Mouse (Mus musculus) hindbrain, embryonic 16.5 days (tissue): ENCODE data around the gene Fggy. TPM values are rescaled to one million over a fixed set of nuclear protein-coding genes. Genes with fewer than 3 reads are reported as not detected.

ENCODE experiments used
- ATAC-seq: fragments of 200-750 bp; cut with Nextera tagmentation; 2 replicates; pipeline ENCODE4 v1.8.0; 2017; ENCODE audit warnings: moderate TSS enrichment, moderate library complexity
- H3K27ac ChIP-seq: fragments of 300-500 bp; sonication (generic); 2 replicates; pipeline ENCODE4 v1.5.1; 2014; ENCODE audit warnings: low read depth, mild to moderate bottlenecking, control low read depth, low read length, moderate library complexity
- H3K27me3 ChIP-seq: fragments of 300-500 bp; sonication (generic); replicated peaks from 2 replicates; pipeline ENCODE4 v1.6.1; 2014; ENCODE audit warnings: low read length; ENCODE audit not compliant: control insufficient read depth, insufficient read depth
- H3K36me3 ChIP-seq: fragments of 300-500 bp; sonication (generic); 2 replicates; pipeline ENCODE4 v1.6.1; 2014; ENCODE audit warnings: mild to moderate bottlenecking, low read length, moderate library complexity, mixed read lengths; ENCODE audit not compliant: control insufficient read depth, insufficient read depth
- H3K4me1 ChIP-seq: fragments of 300-500 bp; sonication (generic); 2 replicates; pipeline ENCODE4 v1.6.1; 2014; ENCODE audit warnings: low read depth, low read length; ENCODE audit not compliant: control insufficient read depth, insufficient read depth
- H3K4me2 ChIP-seq: fragments of 300-500 bp; sonication (generic); 2 replicates; pipeline ENCODE4 v1.6.1; 2014; ENCODE audit warnings: mild to moderate bottlenecking, low read length, control low read depth, moderate library complexity
- H3K4me3 ChIP-seq: fragments of 300-500 bp; sonication (generic); 2 replicates; pipeline ENCODE4 v1.5.1; 2014; ENCODE audit warnings: mild to moderate bottlenecking, low read length, control low read depth, moderate library complexity
- H3K9ac ChIP-seq: fragments of 300-500 bp; sonication (generic); 2 replicates; pipeline ENCODE4 v1.6.1; 2014; ENCODE audit warnings: low read depth, mild to moderate bottlenecking, control low read depth, low read length, moderate library complexity
- H3K9me3 ChIP-seq: fragments of 300-500 bp; sonication (generic); 2 replicates; pipeline ENCODE4 v1.6.1; 2014; ENCODE audit warnings: mild to moderate bottlenecking, low read length, moderate library complexity; ENCODE audit not compliant: control insufficient read depth
- WGBS: fragments of 180-500 bp; shearing (Covaris S2); extraction: QIAGEN DNeasy Blood & Tissue Kit; methylation state at CpG from one replicate; pipeline ENCODE4 v1.1.7; 2014; 5-methylcytosine and 5-hydroxymethylcytosine counted together
- polyA plus RNA-seq: library from polyadenylated mRNA; unstranded; fragments of >200 nt; fragmentation: Nextera tagmentation; extraction: Ambion mirVana; gene quantifications from 2 replicates; pipeline ENCODE4 v1.2.1, GENCODE M21; 2015

Gene Fggy
- polyA plus RNA-seq, 1 experiment from 2014 or later: 8.8 TPM

GRCm38 (mm10) chr4:95723615-95724014 lies 166.3 kb downstream of the Fggy start:
- no peaks in the 10 kb centered on the region for H3K27me3 ChIP-seq
- H3K4me3 ChIP-seq: no peak overlapping the region
- no peak overlapping the region for H3K9ac ChIP-seq
- H3K4me1 ChIP-seq: no peaks in the 10 kb centered on the region
- no peak for ATAC-seq
- H3K9me3 ChIP-seq: no peaks in the 10 kb centered on the region
- H3K4me2 ChIP-seq: no peak overlapping the region
- H3K36me3 ChIP-seq: no peaks in the 10 kb centered on the region
- H3K27ac ChIP-seq: no peak overlapping the region

- Histone ChIP-seq H3K27me3 (no peaks in the 10 kb centered on the region), H3K4me2 (no peak overlapping the region), H3K9me3 (no peaks in the 10 kb centered on the region), H3K9ac (no peak overlapping the region), H3K27ac (no peak overlapping the region), H3K4me3 (no peak overlapping the region), H3K36me3 (no peaks in the 10 kb centered on the region), H3K4me1 (no peaks in the 10 kb centered on the region)
- ATAC-seq: no peak
- 94% methylated on average over 2 of the region's 2 CpGs for WGBS
Observed at GRCm38 (mm10) chr4:95726361-95726760, 169.1 kb downstream of the Fggy start.

DNA sequence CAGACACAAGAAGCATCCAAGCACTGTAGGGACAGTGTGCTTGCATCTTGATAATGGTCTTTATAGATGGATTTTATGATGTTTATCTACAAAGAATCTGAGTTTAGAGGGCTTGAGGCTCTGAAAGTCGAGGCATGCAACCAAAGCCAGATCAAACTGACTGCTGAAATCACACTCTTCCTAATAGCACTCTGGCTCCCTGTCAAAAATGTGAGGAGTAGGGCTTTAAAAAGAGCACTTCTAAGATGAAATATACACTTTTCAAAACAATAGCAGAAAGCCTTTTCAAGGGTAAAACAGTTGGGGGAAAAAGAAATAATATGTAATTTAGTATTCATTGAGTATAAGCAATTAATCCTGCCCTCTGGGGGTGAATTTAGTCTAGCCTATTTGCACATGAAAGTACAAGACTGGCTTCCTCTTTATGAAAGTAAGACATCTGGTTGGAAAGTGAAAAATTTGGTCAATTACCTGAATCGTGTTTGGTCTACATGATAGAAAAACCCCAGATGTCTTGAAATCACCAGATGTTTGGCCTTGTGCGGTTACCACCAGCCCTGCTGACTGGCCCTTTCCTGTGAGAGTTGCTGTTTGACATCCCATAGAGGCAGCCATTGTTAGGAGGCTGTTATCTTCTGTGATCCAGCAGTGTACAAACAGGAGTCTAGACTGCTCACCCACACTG lies 172.0 kb downstream of the Fggy start:
- H3K36me3 ChIP-seq: no peaks in the 10 kb centered on the region
- no peaks in the 10 kb centered on the region for H3K9me3 ChIP-seq
- no peaks in the 10 kb centered on the region for H3K27me3 ChIP-seq
- WGBS: 43% methylated on average over 3 of the region's 3 CpGs
- H3K9ac ChIP-seq: no peak overlapping the region
- H3K4me2 ChIP-seq: no peak overlapping the region
- no peak overlapping the region for H3K4me3 ChIP-seq
- peaks cover 7% of the 10 kb centered on the region for H3K4me1 ChIP-seq
- no peak for ATAC-seq
- no peak overlapping the region for H3K27ac ChIP-seq

- Histone ChIP-seq H3K36me3 (no peaks in the 10 kb centered on the region), H3K4me1 (peaks cover 7% of the 10 kb centered on the region), H3K27ac (no peak overlapping the region), H3K4me3 (no peak overlapping the region), H3K27me3 (no peaks in the 10 kb centered on the region), H3K9ac (no peak overlapping the region), H3K9me3 (no peaks in the 10 kb centered on the region), H3K4me2 (no peak overlapping the region)
- 90% methylated on average over 2 of the region's 2 CpGs for WGBS
- ATAC-seq: no peak
Observed at GRCm38 (mm10) chr4:95731110-95731509, 173.8 kb downstream of the Fggy start.

DNA sequence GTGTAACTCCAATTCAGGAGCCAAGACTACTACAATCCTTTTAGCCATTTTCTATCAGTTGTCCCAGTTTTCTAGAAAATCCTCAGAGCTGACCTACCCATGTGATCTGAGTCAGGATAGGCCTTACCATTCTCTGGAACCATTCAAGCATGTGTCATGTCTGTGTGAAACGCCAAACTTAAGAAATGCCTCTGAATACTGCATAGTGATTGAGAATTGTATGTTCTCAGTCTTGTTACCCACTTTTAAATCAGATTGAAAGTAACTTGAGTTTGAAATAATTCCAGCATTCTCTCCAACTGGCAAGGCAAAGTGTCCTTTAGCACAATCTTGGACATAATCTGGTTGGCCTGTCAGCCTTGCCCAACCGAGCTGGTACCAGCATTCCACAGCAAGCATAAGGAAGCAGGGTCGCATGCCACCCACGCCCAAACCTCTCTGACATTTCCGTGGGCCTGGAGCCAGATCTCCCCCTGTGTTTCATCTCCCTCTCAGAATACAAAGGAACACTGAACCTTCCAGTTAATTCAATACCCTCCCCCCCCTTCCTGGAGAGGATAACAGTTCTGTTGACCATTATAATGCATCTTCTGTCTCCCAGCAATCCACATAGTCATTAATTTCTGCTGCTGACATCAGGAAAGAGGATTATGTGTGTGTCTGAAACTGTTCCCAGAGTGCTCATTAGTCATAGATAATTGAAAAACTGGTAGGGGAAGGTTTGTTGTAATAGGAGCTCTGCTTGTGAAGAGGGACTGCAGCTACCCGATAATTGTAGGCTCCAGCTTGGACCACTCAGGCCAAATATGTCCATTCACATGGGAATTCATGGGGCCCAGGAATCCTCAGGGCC lies 176.3 kb downstream of the Fggy start:
- H3K4me2 ChIP-seq: no peak overlapping the region
- no peak overlapping the region for H3K9ac ChIP-seq
- H3K27ac ChIP-seq: no peak overlapping the region; the same call in 1 of the 2 replicates
- H3K27me3 ChIP-seq: no peaks in the 10 kb centered on the region
- no peaks in the 10 kb centered on the region for H3K9me3 ChIP-seq
- 15% methylated on average over 6 of the region's 6 CpGs for WGBS
- peak; percentile 88 for ATAC-seq
- H3K36me3 ChIP-seq: no peaks in the 10 kb centered on the region
- H3K4me3 ChIP-seq: no peak overlapping the region
- H3K4me1 ChIP-seq: peaks cover 7% of the 10 kb centered on the region

DNA sequence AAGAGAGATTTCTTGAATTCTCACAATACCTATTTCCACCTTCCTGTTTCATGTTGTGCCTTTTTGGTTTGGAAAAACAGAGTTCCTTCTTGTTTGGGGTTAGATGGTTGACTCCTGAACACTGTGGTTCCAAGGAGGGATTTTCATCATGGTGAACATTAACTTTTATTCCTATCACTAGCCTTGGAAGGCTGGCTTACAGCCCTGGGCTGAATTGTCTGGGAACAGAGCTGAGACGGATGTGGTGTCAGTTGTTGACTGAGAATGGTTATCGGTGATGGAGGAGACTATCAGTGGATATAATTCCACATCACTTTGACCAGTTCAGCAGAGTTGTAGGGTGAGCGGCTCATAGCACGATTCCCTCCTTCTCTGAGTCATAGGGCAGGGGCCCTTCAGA lies 178.7 kb downstream of the Fggy start:
- H3K4me3 ChIP-seq: no peak overlapping the region
- no peaks in the 10 kb centered on the region for H3K36me3 ChIP-seq
- no peak overlapping the region for H3K4me2 ChIP-seq
- no peak overlapping the region for H3K9ac ChIP-seq
- 88% methylated on average over 4 of the region's 4 CpGs for WGBS
- no peaks in the 10 kb centered on the region for H3K27me3 ChIP-seq
- no peaks in the 10 kb centered on the region for H3K9me3 ChIP-seq
- no peak overlapping the region for H3K27ac ChIP-seq
- H3K4me1 ChIP-seq: peaks cover 7% of the 10 kb centered on the region
- no peak for ATAC-seq

GRCm38 (mm10) chr4:95736674-95737073 lies 179.4 kb downstream of the Fggy start:
- ATAC-seq: no peak
- peaks cover 7% of the 10 kb centered on the region for H3K4me1 ChIP-seq
- 70% methylated on average over 2 of the region's 2 CpGs for WGBS
- H3K9me3 ChIP-seq: no peaks in the 10 kb centered on the region
- no peak overlapping the region for H3K9ac ChIP-seq
- H3K4me2 ChIP-seq: no peak overlapping the region
- no peaks in the 10 kb centered on the region for H3K27me3 ChIP-seq
- no peak overlapping the region for H3K4me3 ChIP-seq
- no peaks in the 10 kb centered on the region for H3K36me3 ChIP-seq
- H3K27ac ChIP-seq: no peak overlapping the region

DNA sequence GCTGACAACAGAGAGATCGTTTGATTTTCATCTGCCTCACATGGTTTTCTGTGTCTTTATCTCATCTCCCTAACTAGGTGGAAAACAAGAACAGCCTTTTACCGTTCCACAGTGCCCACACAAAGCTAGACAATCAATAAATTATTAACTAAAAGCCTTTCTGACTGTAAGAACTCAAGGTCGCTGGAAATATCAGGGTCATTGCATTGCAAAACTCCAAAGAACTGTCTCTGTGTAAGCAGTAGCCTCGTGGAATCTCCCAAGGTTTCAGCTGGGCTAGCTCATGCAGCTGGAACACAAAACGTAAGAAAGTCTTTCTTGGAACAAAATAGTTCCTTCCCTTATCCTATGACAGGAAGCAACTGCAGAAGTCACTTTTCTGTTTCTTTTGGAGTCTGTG lies 180.9 kb downstream of the Fggy start:
- peaks cover 7% of the 10 kb centered on the region for H3K4me1 ChIP-seq
- no peak overlapping the region for H3K27ac ChIP-seq
- 27% methylated on average over 5 of the region's 5 CpGs for WGBS
- no peaks in the 10 kb centered on the region for H3K36me3 ChIP-seq
- no peak for ATAC-seq
- H3K27me3 ChIP-seq: no peaks in the 10 kb centered on the region
- H3K4me2 ChIP-seq: no peak overlapping the region
- H3K9me3 ChIP-seq: no peaks in the 10 kb centered on the region
- no peak overlapping the region for H3K4me3 ChIP-seq
- no peak overlapping the region for H3K9ac ChIP-seq

DNA sequence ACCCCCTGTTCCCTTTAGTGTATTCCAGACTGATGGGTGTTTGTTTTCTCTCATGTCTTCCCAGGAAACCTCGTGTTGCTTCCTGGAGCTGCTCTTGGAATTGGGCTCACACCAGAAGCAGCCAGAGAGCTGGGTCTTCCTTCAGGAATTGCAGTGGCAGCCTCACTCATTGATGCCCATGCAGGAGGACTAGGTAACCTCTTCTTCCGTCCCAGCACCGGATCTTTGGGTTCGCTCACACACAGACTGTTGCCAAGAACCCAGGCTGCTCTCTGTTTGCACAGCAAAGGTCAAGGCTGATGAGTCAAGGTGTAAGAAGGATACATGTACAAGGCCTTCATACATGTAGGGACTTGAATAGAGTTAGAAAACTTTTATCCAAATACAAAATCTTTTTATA lies 181.4 kb downstream of the Fggy start:
- no peak overlapping the region for H3K4me3 ChIP-seq
- no peak overlapping the region for H3K27ac ChIP-seq
- no peaks in the 10 kb centered on the region for H3K27me3 ChIP-seq
- H3K4me2 ChIP-seq: no peak overlapping the region
- ATAC-seq: no peak
- H3K9me3 ChIP-seq: no peaks in the 10 kb centered on the region
- H3K9ac ChIP-seq: no peak overlapping the region
- 74% methylated on average over 4 of the region's 4 CpGs for WGBS
- H3K4me1 ChIP-seq: peaks cover 4% of the 10 kb centered on the region
- no peaks in the 10 kb centered on the region for H3K36me3 ChIP-seq
